ENCODE assay signal across 21 mouse cellular contexts in genomic region chr1:36085069-36085468, GRCm38 (mm10). TPM values are rescaled to one million over a fixed set of nuclear protein-coding genes. Genes with fewer than 3 reads are reported as not detected.
DNase-seq lines count a peak whose midpoint lies in the region; ATAC-seq and TF ChIP-seq lines count a peak whose summit lies in the region.
"Had no signal": no experiment of that assay in that cellular context is flagged by ENCODE, and none has a peak within 500 bp of the region (broad histone marks: within the 10 kb centered on the region; RNA-seq: fewer than 3 reads in every experiment).

No protein-coding gene starts in this region.

- H3K9ac ChIP-seq in liver, postnatal 0 days (replicated peaks): no peak overlapping the region

- TF ChIP-seq EP300 in liver, postnatal 0 days (IDR thresholded peaks at IDR 0.05; ENCODE audit: low read depth): no peak

- no peaks in the 10 kb centered on the region for H3K27me3 ChIP-seq in embryonic facial prominence, embryonic 10.5 days (replicated peaks; ENCODE audit: low read depth, poor library complexity, severe bottlenecking)
- no peaks in the 10 kb centered on the region for H3K27me3 ChIP-seq in liver, postnatal 0 days (ENCODE audit: insufficient read depth, low read length)
- H3K27me3 ChIP-seq: CH12.LX, Patski had no signal

- no peak overlapping the region for H3K4me3 ChIP-seq in embryonic facial prominence, embryonic 10.5 days
- no peak overlapping the region for H3K4me3 ChIP-seq in liver, postnatal 0 days (ENCODE audit: low read depth, low read length)

- peaks cover 74% of the 10 kb centered on the region for H3K36me3 ChIP-seq in embryonic facial prominence, embryonic 10.5 days (replicated peaks)
- H3K36me3 ChIP-seq in liver, postnatal 0 days (replicated peaks; ENCODE audit: insufficient read depth, low read length): peaks cover 78% of the 10 kb centered on the region

- no peak overlapping the region for H3K4me2 ChIP-seq in liver, postnatal 0 days (ENCODE audit: low read depth, low read length)

- no peaks in the 10 kb centered on the region for H3K9me3 ChIP-seq in embryonic facial prominence, embryonic 10.5 days
- H3K9me3 ChIP-seq in liver, postnatal 0 days (ENCODE audit: low read length): no peaks in the 10 kb centered on the region
- H3K9me3 ChIP-seq: G1E had no signal

- no peak for ATAC-seq in liver, postnatal 0 days
- ATAC-seq: activated CD4-positive, CD25-positive, alpha-beta regulatory T cell, adult 4 months; CD4-positive, CD25-positive, alpha-beta regulatory T cell, adult 4 months; Patski had no signal

- peaks cover 28% of the 10 kb centered on the region for H3K4me1 ChIP-seq in embryonic facial prominence, embryonic 10.5 days
- peaks cover 52% of the 10 kb centered on the region for H3K4me1 ChIP-seq in liver, postnatal 0 days (ENCODE audit: insufficient read depth)

- DNase-seq in R1 (ENCODE audit: low read depth, low spot score) (peak; percentile 74), ZHBTc4 (ENCODE audit: low read depth, low spot score) (peak; percentile 54)
- no peak for DNase-seq in embryonic facial prominence, embryonic 10.5 days (ENCODE audit: low spot score)
- DNase-seq in liver, postnatal 0 days: no peak
- DNase-seq: adrenal gland, adult 2 months; adrenal gland, adult 8-10 months; adrenal gland, postnatal 10 days; adrenal gland, postnatal 14 days; adrenal gland, postnatal 25 days; adrenal gland, postnatal 36 days; B cell, adult 2 months; cerebellum, adult 11 months; cerebellum, adult 11-12 months; cerebellum, adult 18-20 months; cerebellum, adult 2 months; cerebellum, adult 8-10 months had no signal

- H3K27ac ChIP-seq in embryonic facial prominence, embryonic 10.5 days (replicated peaks): no peak overlapping the region
- H3K27ac ChIP-seq in liver, postnatal 0 days (ENCODE audit: low read depth): no peak overlapping the region

- WGBS in embryonic facial prominence, embryonic 10.5 days: 89% methylated on average over 5 of the region's 5 CpGs
- WGBS in liver, postnatal 0 days (ENCODE audit: insufficient replicate concordance): 93% methylated on average over 5 of the region's 5 CpGs

- no peak for TF ChIP-seq CTCF in liver, postnatal 0 days (IDR thresholded peaks at IDR 0.05; ENCODE audit: low read depth)

RNA-seq across cellular contexts. Expression of gene Hs6st1, which starts 16.9 kb away (rescaled TPM):
- 3.9 and 4.5 TPM in 2 replicates for polyA plus RNA-seq in embryonic facial prominence, embryonic 10.5 days (2016; fragmentation: Nextera tagmentation; extraction: Ambion mirVana)
- 12.8 and 13.3 TPM in 2 replicates for polyA plus RNA-seq in liver, postnatal 0 days (2015; fragmentation: Nextera tagmentation; extraction: Ambion mirVana)

Comparison
In these comparisons a context has a peak if more than half of its experiments do, and no peak if none do; other contexts are left out.
1. DNase-seq: peak in R1 (single experiment) and ZHBTc4 (single experiment); none in embryonic facial prominence, embryonic 10.5 days (single experiment) and liver, postnatal 0 days (single experiment).